ENCODE assay signal across 17 mouse cellular contexts in genomic region chr10:91713529-91713928, GRCm38 (mm10).
"Had no signal": no experiment of that assay in that cellular context is flagged by ENCODE, and none has a peak within 500 bp of the region (broad histone marks: within the 10 kb centered on the region; RNA-seq: fewer than 3 reads in every experiment).

No protein-coding gene starts in this region.

- H3K9me3 ChIP-seq: liver, embryonic 13.5 days; liver, embryonic 15.5 days; lung, embryonic 15.5 days; midbrain, embryonic 12.5 days; midbrain, embryonic 15.5 days; neural tube, embryonic 12.5 days had no signal

- H3K36me3 ChIP-seq: liver, embryonic 13.5 days; liver, embryonic 15.5 days; lung, embryonic 15.5 days; midbrain, embryonic 12.5 days; midbrain, embryonic 15.5 days; neural tube, embryonic 12.5 days had no signal

- H3K4me2 ChIP-seq: liver, embryonic 13.5 days; liver, embryonic 15.5 days; lung, embryonic 15.5 days; midbrain, embryonic 12.5 days; midbrain, embryonic 15.5 days; neural tube, embryonic 12.5 days had no signal

- H3K4me3 ChIP-seq: liver, embryonic 13.5 days; liver, embryonic 15.5 days; lung, embryonic 15.5 days; megakaryocyte, embryonic 14.5 days; midbrain, embryonic 12.5 days; midbrain, embryonic 15.5 days; neural tube, embryonic 12.5 days had no signal

- H3K9ac ChIP-seq: liver, embryonic 13.5 days; liver, embryonic 15.5 days; liver, postnatal 0 days; lung, embryonic 15.5 days; midbrain, embryonic 12.5 days; midbrain, embryonic 15.5 days; neural tube, embryonic 12.5 days had no signal

- ATAC-seq: liver, postnatal 0 days; midbrain, embryonic 15.5 days had no signal

- DNase-seq: liver, embryonic 13.5 days; liver, postnatal 0 days; lung, adult 2 months; lung, postnatal 10 days; right cerebral cortex, postnatal 14 days; right cerebral cortex, postnatal 4 days; spleen, adult 18-20 months; thymus, adult 18-20 months; thymus, postnatal 14 days; thymus, postnatal 36 days had no signal

- H3K27ac ChIP-seq: liver, embryonic 13.5 days; liver, embryonic 15.5 days; lung, embryonic 15.5 days; macrophage; midbrain, embryonic 12.5 days; midbrain, embryonic 15.5 days; neural tube, embryonic 12.5 days had no signal

- H3K27me3 ChIP-seq: liver, embryonic 13.5 days; liver, embryonic 15.5 days; lung, embryonic 15.5 days; megakaryocyte, embryonic 14.5 days; midbrain, embryonic 12.5 days; midbrain, embryonic 15.5 days; neural tube, embryonic 12.5 days had no signal

- H3K4me1 ChIP-seq: liver, embryonic 13.5 days; liver, embryonic 15.5 days; lung, embryonic 15.5 days; megakaryocyte, embryonic 14.5 days; midbrain, embryonic 12.5 days; midbrain, embryonic 15.5 days had no signal
